Mouse (Mus musculus) heart, embryonic 11.5 days (tissue): ENCODE measurements around the gene Tmem158. TPM values are rescaled to one million over a fixed set of nuclear protein-coding genes. Genes with fewer than 3 reads are reported as not detected.

Experiments
- ATAC-seq: fragments of 200-750 bp; cut with Nextera tagmentation; replicated peaks from 2 replicates; pipeline ENCODE4 v1.8.0; 2017; ENCODE audit warnings: moderate library complexity; ENCODE audit not compliant: insufficient number of reproducible peaks, low FRiP score, low TSS enrichment
- H3K27ac ChIP-seq: fragments of 300-500 bp; sonication (generic); 2 replicates; pipeline ENCODE4 v1.5.1; 2014; ENCODE audit warnings: mild to moderate bottlenecking, low read depth, low read length
- H3K27me3 ChIP-seq: fragments of 300-500 bp; sonication (generic); 2 replicates; pipeline ENCODE4 v1.6.1; 2014; ENCODE audit warnings: mild to moderate bottlenecking, low read length, mixed read lengths; ENCODE audit not compliant: control insufficient read depth, insufficient read depth
- H3K36me3 ChIP-seq: fragments of 300-500 bp; sonication (generic); 2 replicates; pipeline ENCODE4 v1.6.1; 2014; ENCODE audit warnings: mild to moderate bottlenecking, low read length, moderate library complexity, mixed read lengths; ENCODE audit not compliant: control insufficient read depth, insufficient read depth
- H3K4me1 ChIP-seq: fragments of 300-500 bp; sonication (generic); 2 replicates; pipeline ENCODE4 v1.6.1; 2014; ENCODE audit warnings: low read length; ENCODE audit not compliant: control insufficient read depth, insufficient read depth
- H3K4me2 ChIP-seq: fragments of 300-500 bp; sonication (generic); 2 replicates; pipeline ENCODE4 v1.6.1; 2014; ENCODE audit warnings: mild to moderate bottlenecking, moderate library complexity
- H3K4me3 ChIP-seq: fragments of 300-500 bp; sonication (generic); 2 replicates; pipeline ENCODE4 v1.5.1; 2014; ENCODE audit warnings: low read depth, low read length
- H3K9ac ChIP-seq: fragments of 300-500 bp; sonication (generic); 2 replicates; pipeline ENCODE4 v1.6.1; 2014; ENCODE audit warnings: mild to moderate bottlenecking, low read depth, low read length, moderate library complexity
- H3K9me3 ChIP-seq: fragments of 300-500 bp; sonication (generic); replicated peaks from 2 replicates; pipeline ENCODE4 v1.6.1; 2016; ENCODE audit warnings: low read length; ENCODE audit not compliant: control insufficient read depth
- WGBS: fragments of 180-500 bp; shearing (Covaris S2); extraction: QIAGEN DNeasy Blood & Tissue Kit; methylation state at CpG from one replicate; pipeline ENCODE4 v1.1.7; 2014; ENCODE audit not compliant: insufficient replicate concordance; 5-methylcytosine and 5-hydroxymethylcytosine counted together
- polyA plus RNA-seq: library from polyadenylated mRNA; unstranded; fragments of >200 nt; fragmentation: Nextera tagmentation; extraction: Ambion mirVana; gene quantifications from 2 replicates; pipeline ENCODE4 v1.2.1, GENCODE M21; 2014

Tmem158 gene
- polyA plus RNA-seq, 1 experiment from 2014 or later: 2.2 TPM

- ATAC-seq: no peak
- Histone ChIP-seq H3K27me3 (no peaks in the 10 kb centered on the region), H3K4me2 (no peak overlapping the region), H3K9me3 (no peaks in the 10 kb centered on the region), H3K4me3 (no peak overlapping the region), H3K9ac (no peak overlapping the region), H3K36me3 (no peaks in the 10 kb centered on the region), H3K27ac (no peak overlapping the region), H3K4me1 (no peaks in the 10 kb centered on the region)
- 90% methylated on average over 5 of the region's 5 CpGs for WGBS
Observed at GRCm38 (mm10) chr9:123240271-123240670, 20.3 kb downstream of the Tmem158 start.

DNA sequence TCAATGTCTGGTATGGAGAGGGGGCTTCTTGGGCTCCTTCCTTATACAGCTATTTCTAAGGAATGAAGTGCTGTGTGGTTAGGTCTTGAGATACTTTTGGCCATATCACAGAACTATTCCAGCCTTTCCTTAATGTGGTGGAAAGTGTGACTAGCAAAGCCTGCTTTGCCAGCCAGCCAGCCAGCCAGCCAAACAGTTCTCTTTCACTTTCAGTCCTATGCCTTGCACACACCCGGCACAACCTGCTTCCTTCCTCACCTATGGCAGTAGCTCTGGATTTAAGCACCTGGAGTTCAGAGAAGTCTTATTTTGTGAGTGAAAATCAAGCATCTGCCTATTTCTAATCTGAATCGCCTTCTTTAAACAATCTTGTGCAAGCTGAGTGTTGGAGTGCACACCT is 20.9 kb downstream of the Tmem158 start:
- H3K4me2 ChIP-seq: no peak overlapping the region
- no peak overlapping the region for H3K4me3 ChIP-seq
- no peak for ATAC-seq
- no peak overlapping the region for H3K9ac ChIP-seq
- H3K36me3 ChIP-seq: no peaks in the 10 kb centered on the region
- no peaks in the 10 kb centered on the region for H3K9me3 ChIP-seq
- no peaks in the 10 kb centered on the region for H3K4me1 ChIP-seq
- no peaks in the 10 kb centered on the region for H3K27me3 ChIP-seq
- 69% methylated on average over 2 of the region's 2 CpGs for WGBS
- H3K27ac ChIP-seq: no peak overlapping the region

DNA sequence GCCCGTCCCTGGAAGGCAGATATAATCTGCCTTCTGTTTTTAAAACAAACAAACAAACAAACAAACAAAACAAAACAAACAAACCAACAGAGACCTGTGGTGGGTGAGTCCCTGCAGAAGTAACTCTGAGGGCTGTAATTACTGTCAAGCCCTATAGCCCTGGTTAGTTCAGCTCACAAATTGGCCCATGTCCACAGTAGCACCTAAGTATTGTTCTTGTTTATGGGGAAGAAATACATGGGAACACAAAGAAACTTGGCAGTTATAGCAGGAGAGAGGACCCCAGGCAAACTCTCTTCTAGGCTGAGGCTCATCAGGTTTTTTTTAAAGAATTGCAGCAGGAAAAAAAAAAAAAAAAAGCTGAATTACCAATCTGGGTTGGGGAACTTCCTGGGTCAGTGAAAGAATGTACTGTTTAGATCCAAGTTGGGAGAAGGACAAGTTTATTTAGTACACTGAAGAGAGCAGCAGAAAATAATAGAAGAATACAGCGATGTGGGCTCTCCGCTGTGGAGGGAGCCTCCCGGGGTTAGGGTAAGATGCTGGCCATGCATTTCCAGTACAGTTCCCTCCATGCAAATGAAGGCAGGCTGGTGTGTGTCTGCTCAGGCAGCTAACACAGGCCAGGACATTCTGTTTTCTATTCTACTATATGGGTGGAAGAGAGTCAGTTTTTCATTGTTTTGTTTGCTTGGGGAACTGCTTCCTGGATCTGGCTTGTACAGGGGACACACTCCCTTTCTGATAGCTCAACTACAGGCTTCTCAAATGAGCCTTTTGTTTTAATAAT is 22.1 kb downstream of the Tmem158 start:
- Histone ChIP-seq H3K4me1 (no peaks in the 10 kb centered on the region), H3K4me2 (no peak overlapping the region), H3K27me3 (no peaks in the 10 kb centered on the region), H3K9me3 (no peaks in the 10 kb centered on the region), H3K9ac (no peak overlapping the region), H3K36me3 (no peaks in the 10 kb centered on the region), H3K4me3 (no peak overlapping the region), H3K27ac (peak overlapping the region; percentile 57)
- 47% methylated on average over 4 of the region's 4 CpGs for WGBS
- ATAC-seq: 0 out of 2 replicates have a peak, but pooled peaks have one; percentile 12

GRCm38 (mm10) chr9:123237739-123238138 is 22.8 kb downstream of the Tmem158 start:
- Histone ChIP-seq H3K9me3 (no peaks in the 10 kb centered on the region), H3K27ac (peak overlapping the region; percentile 24; the same call in 1 of the 2 replicates), H3K4me3 (no peak overlapping the region), H3K4me1 (no peaks in the 10 kb centered on the region), H3K36me3 (no peaks in the 10 kb centered on the region), H3K27me3 (no peaks in the 10 kb centered on the region), H3K9ac (no peak overlapping the region), H3K4me2 (no peak overlapping the region)
- no peak; the same call in 1 of the 2 replicates for ATAC-seq
- 26% methylated on average over 2 of the region's 2 CpGs for WGBS

- no peak overlapping the region for H3K9ac ChIP-seq
- H3K4me3 ChIP-seq: no peak overlapping the region
- H3K4me2 ChIP-seq: no peak overlapping the region
- H3K9me3 ChIP-seq: no peaks in the 10 kb centered on the region
- no peaks in the 10 kb centered on the region for H3K4me1 ChIP-seq
- WGBS: 38% methylated on average over 3 of the region's 3 CpGs
- ATAC-seq: no peak
- H3K27me3 ChIP-seq: no peaks in the 10 kb centered on the region
- no peak overlapping the region for H3K27ac ChIP-seq
- H3K36me3 ChIP-seq: no peaks in the 10 kb centered on the region
Observed at GRCm38 (mm10) chr9:123235621-123236020, 24.9 kb downstream of the Tmem158 start.

GRCm38 (mm10) chr9:123229826-123230225 is 30.7 kb downstream of the Tmem158 start:
- Histone ChIP-seq H3K27ac (no peak overlapping the region), H3K4me3 (no peak overlapping the region), H3K4me2 (no peak overlapping the region), H3K36me3 (no peaks in the 10 kb centered on the region), H3K4me1 (no peaks in the 10 kb centered on the region), H3K9me3 (no peaks in the 10 kb centered on the region), H3K27me3 (no peaks in the 10 kb centered on the region), H3K9ac (no peak overlapping the region)
- 65% methylated on average over 4 of the region's 4 CpGs for WGBS
- ATAC-seq: no peak

DNA sequence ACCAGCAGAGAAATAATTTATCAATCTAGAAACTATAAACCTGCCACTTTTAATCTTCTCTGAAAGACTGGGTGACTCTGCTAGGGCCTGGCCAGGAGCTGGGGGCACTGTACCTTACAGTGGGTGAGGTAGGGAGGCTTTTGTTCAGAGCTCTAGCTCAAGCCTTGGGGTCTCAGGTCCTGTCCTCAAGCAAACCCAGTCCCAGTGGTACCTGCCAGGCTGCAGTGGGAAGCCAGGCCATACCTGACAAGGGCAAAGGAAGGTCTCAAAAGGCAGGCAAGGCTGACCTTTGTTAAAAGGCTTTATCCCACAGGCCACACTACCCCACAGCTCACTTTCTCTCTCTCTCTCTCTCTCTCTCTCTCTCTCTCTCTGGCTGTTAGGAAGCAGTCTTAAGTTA is 31.9 kb downstream of the Tmem158 start:
- Histone ChIP-seq H3K27ac (no peak overlapping the region), H3K9me3 (no peaks in the 10 kb centered on the region), H3K9ac (no peak overlapping the region), H3K27me3 (no peaks in the 10 kb centered on the region), H3K4me1 (no peaks in the 10 kb centered on the region), H3K4me2 (no peak overlapping the region), H3K36me3 (no peaks in the 10 kb centered on the region), H3K4me3 (no peak overlapping the region)
- ATAC-seq: no peak

- no peak for ATAC-seq
- no peak overlapping the region for H3K9ac ChIP-seq
- WGBS: 62% methylated on average over 3 of the region's 3 CpGs
Observed at GRCm38 (mm10) chr9:123227106-123227750, 33.3 kb downstream of the Tmem158 start.

More at GRCm38 (mm10) chr9:123227106-123227750, 33.3 kb downstream of the Tmem158 start:
- Histone ChIP-seq H3K4me1 (no peaks in the 10 kb centered on the region), H3K27ac (no peak overlapping the region), H3K9me3 (no peaks in the 10 kb centered on the region), H3K4me2 (no peak overlapping the region), H3K27me3 (no peaks in the 10 kb centered on the region), H3K4me3 (no peak overlapping the region), H3K36me3 (no peaks in the 10 kb centered on the region)
